Mouse (Mus musculus) kidney, postnatal 14 days (tissue): ENCODE data around the gene Fbxo41.

ENCODE experiments used
- DNase-seq: peaks from one replicate; pipeline ENCODE4 v3.0.0; 2022; ENCODE audit warnings: mixed read lengths

Gene Fbxo41

DNA sequence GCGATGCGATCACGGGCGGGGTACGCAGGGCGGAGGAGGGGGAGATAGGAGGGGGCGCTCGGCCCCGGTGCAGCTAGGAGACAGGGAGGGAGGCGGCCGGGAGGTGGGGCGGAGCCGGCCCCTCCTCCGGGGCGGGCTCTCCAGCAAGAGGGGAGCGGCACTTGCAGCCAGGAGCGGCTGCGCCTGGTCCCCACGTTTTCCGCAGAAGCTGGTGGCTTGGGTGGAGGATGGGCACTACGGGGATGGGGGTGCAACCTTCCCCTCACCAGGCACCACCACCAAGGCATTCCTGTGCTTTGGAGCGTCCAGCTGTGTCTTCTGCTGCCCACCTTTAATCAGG, at the start of gene Fbxo41:
TSS of gene Fbxo41 (minus strand) at position 84 of the 340 bp plus-strand sequence.
- DNase-seq: peak; percentile 13

DNA sequence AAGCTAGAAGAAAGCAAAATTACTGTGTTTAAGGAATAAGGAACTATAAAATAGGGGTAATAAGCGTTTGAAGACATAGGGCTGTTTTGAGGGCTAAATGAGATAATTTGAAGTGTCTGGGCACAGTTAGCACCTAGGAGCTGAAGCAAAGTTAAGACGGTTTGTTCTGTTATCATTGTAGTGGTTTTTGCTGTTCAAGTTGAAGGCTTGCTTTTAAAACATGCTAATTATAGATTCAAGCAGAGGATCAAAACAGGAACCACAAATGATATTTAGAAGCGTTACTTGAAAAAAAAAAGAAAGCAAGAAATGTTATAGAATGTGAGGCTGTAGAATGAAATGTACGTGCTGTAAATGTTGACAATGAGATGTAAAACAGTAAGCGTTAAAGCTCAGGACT, 44.8 kb upstream of the Fbxo41 start:
- DNase-seq: no peak

DNA sequence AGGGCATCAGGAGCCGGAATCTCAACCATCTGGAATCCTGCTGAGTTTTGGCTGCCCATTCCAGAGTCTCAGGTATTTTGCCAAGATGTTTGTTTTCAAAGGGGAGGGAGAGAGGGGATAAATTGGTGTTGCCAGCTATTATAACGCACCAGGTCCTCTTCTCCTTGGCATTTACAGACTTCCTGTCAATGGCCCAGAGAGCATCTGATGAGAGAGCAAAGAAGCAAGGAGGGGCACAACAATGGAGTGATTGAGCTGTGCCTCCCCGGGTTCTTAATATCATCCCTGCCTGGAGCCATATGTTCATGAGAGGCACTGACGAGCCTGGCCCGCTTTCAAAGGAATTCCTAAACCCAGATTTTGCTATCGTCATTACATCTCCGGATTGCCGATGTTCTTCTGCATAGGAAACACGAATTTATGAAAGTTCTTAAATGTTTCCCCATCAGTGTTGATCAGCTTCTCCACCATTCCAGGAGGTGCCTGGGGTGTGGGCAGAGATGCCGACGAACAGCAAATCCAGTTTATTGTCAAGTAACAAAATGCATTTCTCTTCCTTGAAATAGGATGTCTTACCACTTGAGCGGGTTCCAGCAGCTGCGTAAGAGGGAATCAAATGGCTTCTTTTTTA, 41.6 kb upstream of the Fbxo41 start:
- DNase-seq: no peak

DNA sequence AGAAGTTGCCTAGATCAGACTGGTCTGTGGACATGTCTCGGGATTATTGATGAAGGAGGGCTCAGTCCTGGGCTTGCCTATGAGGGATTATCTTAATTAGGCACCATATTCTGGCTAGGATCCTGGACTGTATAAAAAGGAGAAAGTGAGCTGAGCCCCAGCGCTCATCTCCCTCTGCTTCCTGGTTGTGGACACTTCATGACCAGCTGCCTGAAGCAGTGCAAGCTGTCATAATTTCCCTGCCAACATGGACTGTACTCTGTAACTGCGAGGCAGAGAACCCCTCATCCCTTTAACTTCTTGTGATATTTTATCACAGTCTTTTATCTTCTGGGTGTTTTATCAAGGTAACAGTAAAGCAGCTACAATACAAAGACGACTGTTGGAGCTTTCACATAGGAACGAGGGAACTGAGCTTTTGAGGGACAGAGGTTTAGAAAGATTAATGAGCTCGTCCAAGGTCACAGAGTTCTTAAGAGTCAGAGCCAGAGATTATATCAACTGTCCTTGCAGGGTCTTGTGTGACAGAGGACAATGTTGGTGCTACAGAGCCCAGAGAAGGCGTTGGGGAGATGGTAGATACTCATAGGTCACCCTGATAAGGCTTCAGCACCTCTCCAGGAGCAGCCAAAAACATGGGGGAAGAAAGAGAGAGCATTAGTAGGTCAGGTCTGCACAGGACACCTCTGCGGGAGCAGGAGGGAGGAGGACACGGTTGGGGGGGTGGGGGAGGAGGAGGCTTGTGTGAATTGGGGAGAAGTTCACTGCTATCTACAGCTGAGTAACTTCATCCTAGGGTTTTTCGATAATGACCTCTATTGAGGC, 40.8 kb upstream of the Fbxo41 start:
- no peak for DNase-seq

DNA sequence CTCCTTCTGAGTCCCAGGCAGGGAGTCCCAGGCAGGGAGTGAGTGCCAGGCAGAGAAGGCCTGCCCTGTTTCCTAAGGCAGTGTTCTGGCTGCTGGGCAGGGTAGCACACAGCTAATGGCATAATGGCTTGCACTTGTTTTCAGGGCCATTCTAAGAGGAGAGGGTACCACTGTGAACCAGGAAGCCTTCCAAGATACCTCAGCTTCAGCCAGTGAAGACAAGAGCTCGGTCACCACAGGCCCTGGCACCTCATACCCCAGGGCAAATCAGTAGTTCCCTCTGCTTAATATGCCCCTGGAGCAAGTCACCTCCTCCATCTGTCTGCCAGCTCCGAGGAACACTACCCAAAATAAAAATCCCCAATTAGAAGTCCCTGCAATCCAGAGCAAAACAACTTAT, 20.0 kb upstream of the Fbxo41 start:
- no peak for DNase-seq

DNA sequence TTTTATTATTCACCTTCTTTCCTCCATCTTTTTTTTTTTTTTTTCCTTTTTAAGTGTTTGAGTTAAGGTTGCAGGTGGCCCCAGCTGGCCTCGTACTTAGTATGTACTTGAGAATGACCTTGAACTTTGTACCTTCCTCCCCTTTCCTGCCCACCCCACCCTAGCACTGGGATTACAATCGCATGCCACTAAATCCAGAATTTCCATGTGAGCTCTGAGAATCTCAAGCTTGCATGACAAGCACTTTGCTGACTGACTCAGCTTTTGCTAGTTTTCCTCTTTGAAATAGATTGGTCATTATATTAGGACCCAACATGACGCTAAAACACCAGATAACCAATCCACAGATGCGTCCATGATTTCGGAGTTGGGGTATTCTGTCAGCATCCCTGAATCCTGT, 19.2 kb upstream of the Fbxo41 start:
- no peak for DNase-seq

DNA sequence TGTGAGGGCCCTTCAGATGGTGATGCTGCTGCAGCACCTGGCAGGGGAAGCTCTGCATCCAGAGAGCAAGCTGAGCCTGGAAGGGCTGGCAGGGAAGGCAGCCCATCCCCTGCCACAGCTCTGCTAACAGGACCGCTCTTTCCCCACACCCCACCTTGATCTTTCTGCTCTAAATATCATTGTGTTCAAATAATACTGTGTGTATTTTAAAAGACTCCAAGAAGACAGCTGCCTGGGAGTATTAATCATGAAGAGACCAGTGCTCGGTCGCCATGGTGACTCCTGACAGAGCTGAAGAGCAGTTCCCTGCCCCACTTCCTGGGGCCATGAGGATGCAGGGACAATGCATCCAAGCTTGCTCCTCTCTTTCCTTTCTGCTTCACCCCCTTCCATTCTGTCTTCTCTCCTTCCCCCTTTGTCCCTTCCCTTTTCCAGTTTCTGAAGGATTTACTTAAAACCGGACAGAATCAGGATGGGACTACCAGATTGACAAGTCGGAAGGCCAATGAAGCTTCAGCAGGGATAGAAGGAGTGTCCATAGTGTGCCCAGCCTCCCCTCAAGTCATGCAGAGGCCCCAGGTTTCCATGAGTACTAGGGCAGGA, 15.4 kb upstream of the Fbxo41 start:
- no peak for DNase-seq

DNA sequence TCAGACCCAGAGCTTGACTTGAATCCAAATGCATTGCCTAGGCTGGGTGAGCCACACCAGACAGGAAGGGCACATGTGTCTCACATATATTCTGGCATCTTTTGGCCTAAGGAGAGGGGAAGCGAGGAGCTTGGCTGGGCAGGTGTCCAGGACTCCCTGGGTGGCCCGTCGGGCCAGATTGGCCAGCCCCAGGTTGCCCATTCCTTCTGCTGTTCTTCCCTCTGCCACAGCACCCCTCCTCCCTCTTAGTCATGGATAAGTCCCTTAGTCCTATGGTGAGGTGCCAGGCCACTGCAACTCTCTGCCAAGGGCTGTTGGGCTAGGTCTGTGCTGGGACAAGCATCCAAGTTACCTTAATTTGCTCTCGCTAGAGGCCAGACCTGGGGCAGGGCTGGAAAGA, 13.1 kb upstream of the Fbxo41 start:
- DNase-seq: no peak

DNA sequence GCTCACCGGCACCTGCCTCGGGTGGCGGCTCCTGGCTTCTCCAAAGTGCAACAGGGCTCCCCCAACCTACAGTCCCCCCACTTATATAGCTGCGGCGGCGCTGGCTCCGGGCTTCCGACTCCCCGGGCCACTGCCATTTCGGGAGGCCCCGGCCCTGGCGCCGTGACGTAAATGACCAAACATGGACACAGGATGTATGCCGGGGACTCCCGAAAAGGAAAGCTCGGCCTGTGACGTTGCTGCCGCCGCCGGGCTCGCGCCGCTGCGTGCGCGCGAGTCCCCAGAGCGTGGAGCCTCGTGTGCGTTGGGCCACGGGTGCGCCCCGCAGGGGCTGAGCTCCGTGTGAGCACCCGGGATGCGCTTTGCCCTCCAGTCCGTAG, 10.7 kb upstream of the Fbxo41 start, which contains the start of gene Egr4:
TSS of gene Egr4 (minus strand) at position 59 of the 380 bp plus-strand sequence.
- DNase-seq: peak; percentile 21

DNA sequence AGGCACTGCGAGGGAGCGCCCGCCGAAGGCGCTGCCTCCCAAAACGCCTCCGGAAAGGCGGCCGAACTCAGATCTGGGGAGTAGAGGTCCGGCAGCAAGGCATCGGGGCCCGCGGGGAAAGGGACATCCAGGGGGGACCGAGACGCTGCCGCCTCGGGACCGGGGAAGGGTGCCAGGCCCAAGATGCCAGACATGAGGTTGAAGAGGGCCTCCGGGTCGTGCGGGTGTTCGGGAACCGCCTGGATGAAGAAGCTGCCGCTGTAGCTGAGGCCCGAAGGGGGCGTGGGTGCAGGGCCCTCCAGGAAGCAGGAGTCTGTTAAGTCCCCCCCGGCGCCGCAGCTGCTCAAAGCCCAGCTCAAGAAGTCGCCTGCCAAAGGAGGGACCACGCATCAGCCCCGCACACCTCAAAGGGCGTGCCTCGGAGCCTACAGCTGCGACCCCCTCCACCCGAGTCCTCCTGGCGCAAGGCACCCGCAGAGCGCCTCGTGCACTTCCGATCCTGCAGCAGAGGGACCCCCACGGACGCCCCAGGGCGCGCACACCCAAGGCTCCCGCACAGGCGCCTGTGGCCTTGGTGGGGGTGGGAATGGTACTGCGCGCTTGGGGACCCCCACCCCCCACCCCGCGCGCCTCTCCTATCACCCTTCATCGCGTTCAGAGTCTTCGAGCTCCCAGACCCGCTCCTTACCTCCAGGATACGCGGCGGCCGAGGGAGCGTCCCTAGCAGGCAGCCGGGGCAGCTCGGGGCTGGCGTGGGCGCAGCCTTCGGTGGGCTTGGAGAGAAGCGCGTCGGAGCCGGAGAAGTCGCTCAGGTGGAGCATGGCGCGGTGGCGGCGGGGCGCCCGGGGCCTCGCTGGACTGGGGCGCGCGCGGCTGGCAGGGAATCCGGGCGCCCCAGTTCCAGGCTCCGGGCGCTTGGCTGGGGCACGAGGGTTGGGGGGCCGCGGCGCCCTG, 10.1 kb upstream of the Fbxo41 start:
- no peak for DNase-seq

DNA sequence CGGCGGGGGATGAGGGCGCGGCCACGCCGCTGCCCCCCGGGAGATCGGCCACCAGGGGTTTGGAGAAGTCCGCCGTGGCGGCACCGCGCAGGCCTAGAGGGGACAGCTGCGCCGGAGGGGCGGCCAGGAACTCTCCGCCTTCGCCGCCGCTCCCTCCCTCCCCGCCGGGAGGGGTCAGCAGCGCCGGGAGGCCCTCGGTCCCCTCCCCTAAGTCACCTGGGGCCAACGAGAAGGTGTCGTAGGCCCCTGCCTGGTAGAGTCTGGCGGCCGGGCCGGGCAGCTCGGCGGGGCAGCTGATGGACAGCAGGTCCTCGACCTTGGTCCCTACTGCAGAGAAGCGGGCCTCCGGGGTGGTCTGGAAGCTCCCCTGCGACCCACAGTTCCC, 9.3 kb upstream of the Fbxo41 start:
- no peak for DNase-seq

DNA sequence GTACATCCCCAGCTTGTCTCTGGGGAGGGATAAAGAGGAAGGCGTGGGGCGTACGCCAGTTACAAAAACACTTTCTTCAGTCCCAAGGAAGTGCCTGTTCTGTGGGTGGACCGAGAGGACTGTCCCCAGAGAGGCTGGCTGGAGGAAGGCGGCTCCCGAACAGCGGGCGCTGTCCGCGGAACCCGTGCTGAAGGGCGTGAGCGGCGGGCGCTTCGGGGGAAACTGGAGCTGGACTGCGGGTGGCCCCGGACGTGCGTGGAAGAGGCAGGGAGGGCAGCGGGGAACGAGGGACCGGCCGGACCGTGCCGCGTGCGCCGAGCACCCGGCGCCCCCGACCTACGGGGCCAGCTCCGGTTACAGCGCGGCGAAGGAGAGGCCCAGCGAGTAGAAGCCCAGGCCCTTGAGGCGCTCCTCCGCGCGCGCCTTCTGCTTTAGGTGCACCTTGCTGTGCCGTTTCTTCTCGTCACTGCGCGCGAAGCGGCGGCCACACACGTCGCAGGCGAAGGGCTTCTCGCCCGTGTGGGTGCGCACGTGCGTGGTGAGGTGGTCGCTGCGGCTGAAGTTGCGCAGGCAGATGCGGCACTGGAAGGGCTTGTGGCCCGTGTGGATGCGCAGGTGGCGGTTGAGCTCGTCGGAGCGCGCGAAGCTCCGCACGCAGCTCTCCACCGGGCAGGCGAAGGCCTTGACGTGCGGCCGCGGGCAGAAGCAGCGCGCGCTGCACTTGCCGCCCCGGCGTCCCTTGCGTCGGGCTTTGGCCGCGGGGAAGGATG, 8.7 kb upstream of the Fbxo41 start:
- DNase-seq: peak; percentile 57

DNA sequence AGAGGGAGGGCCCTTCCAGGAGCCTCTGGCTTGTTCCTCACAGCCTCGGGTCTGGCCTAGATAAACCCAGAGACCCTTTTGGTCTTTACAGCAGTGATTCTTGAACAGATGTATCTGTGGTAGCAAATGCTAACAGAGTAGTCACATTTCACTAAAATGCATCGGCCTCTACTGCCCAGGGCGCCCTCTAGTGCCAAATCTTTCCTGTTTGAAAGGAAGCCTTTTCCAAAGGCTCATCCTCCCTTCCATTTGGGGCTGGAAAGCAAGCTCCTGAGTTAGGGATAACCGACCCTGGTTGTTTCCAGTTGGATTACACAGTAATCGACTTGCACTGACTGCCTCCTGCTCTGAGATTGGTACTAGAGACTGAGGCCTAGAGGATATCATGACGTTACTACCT, 7.7 kb upstream of the Fbxo41 start:
- DNase-seq: peak; percentile 18

DNA sequence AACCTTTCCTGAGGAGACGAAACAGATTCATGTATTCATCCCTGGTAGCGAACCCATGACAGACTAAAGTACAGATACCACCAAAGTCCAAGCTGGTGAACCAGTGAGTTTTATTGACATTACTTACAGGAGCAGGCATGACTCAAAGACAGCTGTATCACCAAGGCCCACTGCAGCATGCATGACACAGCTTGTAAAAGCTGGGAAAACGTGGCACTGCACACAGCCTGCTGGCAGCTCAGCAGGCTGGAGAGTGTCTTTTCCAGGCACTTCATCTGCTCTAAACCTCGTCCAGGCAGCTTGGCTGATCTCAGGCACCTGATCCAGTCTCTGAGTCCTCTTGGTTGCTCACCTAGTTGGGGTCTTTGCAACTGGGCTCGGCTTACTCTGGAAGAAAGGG, 5.8 kb upstream of the Fbxo41 start:
- DNase-seq: no peak

DNA sequence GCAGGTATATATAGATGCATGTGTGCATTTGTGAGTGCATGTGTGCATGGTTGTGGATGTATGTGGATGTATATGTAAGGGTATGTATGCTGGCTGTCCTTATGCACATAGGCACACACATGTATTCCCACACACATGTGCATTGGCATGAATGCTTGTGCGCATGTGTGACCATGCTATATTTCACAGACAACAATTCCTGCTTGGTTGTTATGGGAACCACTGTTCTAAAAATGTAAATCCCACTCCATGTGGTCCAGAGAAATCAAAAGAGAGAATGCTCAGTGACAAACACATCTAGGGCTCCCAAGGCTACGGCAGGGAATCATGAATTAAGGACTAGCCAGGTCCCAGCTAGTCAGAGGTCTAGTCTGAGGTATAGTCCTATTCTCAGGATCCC, 2.1 kb upstream of the Fbxo41 start:
- DNase-seq: no peak

DNA sequence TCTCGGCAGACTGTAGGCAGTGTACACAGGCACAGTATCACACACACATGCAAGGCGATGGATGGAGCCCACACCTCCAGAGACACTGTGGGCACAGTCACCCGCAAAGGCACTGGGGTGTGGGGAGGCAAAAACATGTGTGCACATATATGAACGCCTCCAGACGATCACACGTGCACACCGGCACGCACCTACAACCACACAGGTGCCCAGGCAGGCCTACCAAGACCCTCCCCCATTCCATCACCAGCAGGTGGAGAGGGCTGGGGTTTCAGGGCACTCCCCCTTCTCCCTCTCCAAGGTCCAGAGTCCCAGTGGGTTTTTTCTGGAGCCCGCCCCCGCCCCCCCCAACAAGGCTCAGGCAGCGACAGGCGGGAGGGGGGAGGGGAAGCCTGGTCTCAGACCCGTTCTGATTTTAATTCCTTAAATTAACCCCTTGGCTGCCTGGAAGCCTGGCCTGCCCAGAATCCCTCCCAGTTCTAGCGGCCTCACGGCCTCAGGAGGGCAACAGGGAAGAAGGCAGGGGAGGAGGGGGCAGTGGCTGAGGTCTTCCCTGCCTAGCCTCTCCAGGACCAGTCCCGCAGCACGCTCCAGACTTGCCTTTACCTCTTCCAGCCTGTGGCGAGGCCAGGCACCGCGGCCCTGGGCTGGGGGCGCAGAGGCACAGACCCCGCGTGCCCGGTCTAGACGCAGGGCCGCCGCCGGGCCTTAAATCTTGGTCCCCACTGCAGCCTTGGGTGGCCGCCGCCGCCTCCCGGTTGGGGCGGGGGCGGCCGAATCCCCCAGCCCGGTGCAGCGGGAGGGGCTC, 487 bp downstream of the Fbxo41 start:
- DNase-seq: no peak

DNA sequence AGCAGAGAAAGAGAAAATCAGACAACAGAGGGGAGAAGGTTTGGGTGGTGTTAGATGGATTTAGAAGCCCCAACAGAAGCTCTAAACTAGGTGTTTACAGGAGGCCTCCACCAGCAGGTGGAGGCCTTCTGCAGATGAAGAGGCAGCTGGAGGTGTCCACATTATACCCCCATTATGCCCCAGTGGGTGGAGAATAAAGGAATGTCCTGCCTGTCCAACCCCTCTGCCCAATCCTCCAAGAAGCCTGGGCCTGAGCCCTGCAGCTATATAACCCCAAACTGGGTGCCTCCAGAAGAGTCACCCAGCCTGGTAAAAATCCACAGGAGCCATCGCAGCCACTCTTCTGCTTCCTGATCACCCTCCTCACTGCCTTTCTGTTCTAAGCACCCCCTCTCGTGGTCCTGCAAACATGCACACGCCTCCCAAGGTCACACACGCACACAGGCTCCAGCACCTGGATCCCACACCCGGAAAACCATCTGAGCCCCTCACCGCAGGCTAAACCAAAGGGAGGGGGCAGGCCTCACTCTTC, 1.2 kb downstream of the Fbxo41 start:
- no peak for DNase-seq

DNA sequence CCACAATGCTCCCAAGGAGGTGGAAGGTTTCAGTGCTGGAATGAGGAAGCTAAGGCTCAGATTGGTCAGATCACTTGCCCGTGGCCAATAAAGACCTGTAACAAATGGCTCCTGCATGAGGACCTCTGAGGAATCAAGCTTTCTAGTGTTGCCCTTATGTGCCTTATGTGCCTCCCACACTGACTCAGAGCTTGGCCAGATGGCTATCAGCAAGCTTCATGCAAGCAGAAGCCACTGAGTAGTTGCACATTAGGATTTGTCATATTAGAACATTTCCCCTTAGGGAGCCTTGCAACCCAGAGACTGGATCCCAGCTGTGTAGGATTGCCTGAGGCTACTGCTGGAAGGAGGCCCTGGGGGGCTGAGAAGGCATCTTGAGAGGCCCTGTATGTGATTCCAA, 2.4 kb downstream of the Fbxo41 start:
- DNase-seq: no peak

DNA sequence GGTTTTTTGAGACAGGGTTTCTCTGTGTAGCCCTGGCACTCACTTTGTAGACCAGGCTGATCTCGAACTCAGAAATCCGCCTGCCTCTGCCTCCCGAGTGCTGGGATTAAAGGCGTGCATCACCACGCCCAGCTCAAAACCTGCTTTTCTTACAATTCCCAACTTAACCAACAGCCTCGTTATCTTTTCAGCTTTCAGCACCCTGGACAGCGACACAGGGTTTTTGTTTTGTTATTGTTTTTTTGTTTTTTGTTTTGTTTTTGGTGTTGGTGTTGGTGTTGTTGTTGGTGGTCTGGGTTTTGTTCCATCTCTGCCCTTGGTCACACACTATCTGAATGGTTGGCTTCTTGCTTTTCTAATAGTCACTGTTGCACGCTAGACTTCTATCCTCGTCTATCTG, 4.6 kb downstream of the Fbxo41 start:
- DNase-seq: no peak

DNA sequence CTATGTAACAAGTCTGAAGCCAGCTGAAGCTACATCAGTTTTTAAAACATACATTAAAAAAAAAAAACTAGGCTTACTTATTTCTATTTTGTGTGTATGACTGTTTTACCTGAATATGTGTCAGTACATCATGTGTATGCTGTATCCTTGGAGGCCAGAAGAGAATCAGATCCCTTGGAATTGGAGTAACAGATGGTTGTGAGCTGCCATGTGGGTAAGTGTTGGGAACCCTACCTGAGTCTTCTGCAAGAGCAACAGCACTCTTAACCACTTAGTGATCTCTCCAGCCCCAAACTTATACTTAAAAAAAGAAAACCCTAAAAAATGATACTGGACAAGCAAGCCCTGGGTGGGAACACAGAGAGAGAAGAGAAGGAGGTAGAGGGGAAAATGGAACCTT, 5.8 kb downstream of the Fbxo41 start:
- DNase-seq: no peak

DNA sequence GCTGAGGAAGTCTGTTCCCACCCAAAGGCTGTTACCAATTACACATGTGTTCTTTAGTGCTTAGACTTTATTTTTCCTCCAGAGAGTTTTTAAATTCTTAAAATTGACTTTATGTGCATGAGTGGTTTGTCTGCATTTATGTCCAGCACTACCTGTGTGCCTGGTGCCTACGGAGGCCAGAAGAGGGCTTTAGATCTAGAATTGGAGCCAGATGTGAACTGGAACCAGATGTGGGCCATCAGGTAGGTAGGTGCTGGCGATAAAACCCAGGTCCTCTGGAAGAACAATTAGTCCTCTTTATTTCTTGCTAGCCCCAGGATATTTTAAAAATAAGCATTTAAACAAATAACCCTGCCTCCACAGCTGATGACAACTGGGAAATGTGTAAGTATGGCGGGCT, 11.2 kb downstream of the Fbxo41 start:
- no peak for DNase-seq
